Mouse (Mus musculus) E14TG2a.4 (cell line): ENCODE measurements at regions not wholly inside any gene's neighbourhood (a gene's known extent, or its start where the extent isn't known, plus 50 kb on each side); places are given as distances from the start of the nearest gene placed in this dataset.

Experiments used
- CTCF ChIP-seq: conservative IDR thresholded peaks from 2 replicates; pipeline ENCODE4 v1.5.1; 2014; ENCODE audit warnings: low read length
- NANOG ChIP-seq: IDR thresholded peaks from 2 replicates; pipeline ENCODE4 v1.6.1; 2014; ENCODE audit warnings: borderline replicate concordance, low read length, mixed read lengths

GRCm38 (mm10) chr11:64230071-64230470 lies 150.8 kb upstream of the Cox10 start:
- no peak for TF ChIP-seq CTCF
- TF ChIP-seq NANOG, result no peak
